Mouse (Mus musculus): ENCODE data around the gene Ebf1.

The Ebf1 gene

DNA sequence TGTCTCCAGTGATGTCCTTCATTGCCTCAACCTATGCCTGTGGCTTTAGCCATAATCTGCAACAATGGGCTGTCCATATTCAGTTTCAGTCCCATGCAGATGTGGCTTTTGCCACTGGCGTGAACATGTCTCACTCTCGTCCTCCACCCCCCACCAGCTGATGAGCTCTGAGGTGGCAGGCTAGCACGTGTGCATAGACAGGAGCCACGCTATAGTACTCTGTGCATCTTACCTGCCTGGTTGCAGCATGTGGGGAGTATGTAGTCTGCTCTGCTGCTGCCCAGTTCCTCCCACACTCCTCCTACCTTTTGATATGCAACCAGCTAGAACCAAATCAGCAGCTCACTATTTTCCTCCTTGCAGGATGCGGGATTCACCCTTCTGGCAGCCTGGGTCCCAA, 408.9 kb downstream of the Ebf1 start:
- no peak for ATAC-seq (ENCODE audit: low TSS enrichment)

DNA sequence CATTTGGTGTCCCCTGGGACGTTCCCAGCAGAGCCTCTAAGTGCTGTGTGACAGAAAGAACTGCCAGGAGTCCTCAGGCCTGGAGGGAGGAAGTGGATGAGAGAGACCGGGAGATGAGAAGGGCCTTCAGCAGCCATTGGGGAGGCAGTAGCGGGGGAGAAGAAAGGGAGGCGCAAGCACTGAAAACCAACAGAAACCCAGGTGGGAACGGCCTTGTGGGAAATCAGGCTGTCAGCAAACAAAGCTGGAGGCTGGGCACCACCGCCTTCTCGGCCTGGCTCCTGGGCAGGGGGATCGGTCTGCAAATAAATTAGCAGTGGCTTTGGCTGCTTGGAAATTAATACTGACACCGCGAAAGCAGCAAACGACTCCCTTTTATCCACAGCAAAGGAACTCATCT, 409.6 kb downstream of the Ebf1 start:
- no peak for ATAC-seq (ENCODE audit: low TSS enrichment)

DNA sequence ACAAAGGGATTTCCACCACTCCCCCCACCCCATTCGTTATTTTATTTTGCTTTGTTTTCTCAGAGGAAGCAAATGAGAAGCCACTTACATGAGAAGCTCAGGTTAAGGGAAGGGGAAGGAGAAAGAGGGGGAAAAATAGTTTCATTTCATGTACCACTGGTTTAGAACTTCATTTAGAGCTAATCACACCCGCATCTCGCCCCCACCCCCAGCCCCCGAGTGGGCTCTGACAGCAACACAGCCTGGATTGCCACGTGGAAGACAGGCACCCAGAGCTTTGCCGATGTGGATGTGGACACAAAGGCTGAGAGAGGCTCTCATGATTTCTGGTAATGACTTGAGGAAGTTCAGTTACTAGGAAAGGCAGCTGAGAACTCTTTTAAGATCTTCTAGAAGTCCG, 410.0 kb downstream of the Ebf1 start:
- no peak for ATAC-seq (ENCODE audit: low TSS enrichment)

DNA sequence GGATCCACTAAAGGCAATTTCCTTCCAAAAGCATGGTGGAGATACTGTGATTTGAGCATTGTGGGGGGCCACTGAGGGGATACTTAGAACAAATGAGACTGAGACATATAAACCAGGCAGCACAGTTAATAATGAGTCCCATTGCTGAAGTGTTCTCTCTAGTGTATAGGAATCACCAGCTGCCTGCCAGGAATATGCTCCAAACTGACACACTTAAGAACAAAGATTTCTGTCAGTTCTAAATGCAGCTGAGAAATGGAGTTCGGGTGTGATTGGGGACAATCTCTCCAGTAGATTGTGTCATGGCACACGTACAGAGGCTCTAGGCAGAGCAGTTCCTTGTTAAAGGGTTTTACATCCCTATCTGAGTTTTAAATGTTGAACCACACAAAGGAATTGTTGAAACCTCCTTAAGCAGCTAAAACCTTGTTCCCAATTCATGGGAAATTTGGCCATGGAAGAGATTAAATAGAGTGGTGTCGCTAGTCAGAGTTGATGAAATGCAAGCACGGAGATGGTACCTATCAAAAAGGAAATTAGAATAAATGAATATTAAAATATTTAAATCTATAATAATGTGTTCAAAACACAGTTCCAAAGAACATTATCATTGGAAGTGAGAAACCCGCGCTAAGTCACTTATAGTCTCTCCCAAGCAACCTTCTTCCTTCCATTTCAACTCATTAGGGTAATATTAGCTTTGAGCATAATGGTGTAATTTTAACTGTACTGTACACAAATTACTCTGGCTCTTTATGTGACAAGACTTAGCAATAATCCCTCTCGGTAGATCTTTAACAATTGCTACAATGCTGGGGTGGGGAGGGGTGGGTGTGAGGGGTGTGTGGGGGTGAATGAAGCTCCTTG, 438.9 kb downstream of the Ebf1 start:
- peak; percentile 62 for ATAC-seq (ENCODE audit: low TSS enrichment)

All from frontal cortex, adult (tissue).